Mouse (Mus musculus) forelimb bud, embryonic 11.5 days (tissue): ENCODE results near the gene Gm3591.
"Not testable (repeated sequence)": the region's sequence is repeated elsewhere in the genome, so short reads cannot be mapped to it uniquely, and the experiment has no call there.

ENCODE experiments used
- DNase-seq: peaks from one replicate; pipeline ENCODE4 v3.0.0-alpha.2; 2012; ENCODE audit warnings: low read depth, low spot score

The Gm3591 gene

DNA sequence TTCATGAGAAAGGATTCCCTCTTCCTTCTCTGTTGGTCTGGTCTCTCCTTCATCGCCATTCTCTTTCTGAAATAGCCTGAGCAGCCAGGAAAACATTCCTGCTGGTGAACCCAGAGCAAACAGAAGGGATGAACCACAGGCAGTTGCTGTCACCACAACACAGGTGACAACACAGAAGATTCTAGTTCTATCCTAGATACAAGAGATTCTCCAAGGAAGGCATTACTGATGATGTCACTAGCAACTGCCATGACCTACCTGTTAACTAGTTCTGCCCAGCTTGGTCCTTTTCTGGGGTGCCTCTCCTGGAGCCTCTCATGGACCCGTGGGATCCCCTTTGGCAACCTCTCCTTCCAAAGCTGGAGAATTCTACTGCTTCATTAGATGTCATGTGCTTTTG lies at the start of gene Gm3591:
Gm3591 (minus strand) TSS at position 101 of the 400 bp plus-strand sequence.
- not testable (repeated sequence) for DNase-seq

DNA sequence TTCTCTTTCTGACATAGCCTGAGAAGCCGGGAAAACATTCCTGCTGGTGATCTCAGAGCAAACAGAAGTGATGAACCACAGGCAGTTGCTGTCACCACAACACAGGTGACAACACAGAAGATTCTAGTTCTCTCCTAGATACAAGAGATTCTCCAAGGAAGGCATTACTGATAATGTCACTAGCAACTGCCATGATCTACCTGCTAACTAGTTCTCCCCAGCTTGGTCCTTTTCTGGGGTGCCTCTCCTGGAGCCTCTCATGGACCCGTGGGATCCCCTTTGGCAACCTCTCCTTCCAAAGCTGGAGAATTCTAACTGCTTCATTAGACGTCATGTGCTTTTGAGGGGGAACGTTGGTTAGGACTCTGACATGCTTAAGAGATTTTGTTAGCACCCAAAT lies 32.2 kb upstream of the Gm3591 start, which contains the start of gene Gm3594:
Gm3594 (minus strand) TSS at position 101 of the 400 bp plus-strand sequence.
- not testable (repeated sequence) for DNase-seq

DNA sequence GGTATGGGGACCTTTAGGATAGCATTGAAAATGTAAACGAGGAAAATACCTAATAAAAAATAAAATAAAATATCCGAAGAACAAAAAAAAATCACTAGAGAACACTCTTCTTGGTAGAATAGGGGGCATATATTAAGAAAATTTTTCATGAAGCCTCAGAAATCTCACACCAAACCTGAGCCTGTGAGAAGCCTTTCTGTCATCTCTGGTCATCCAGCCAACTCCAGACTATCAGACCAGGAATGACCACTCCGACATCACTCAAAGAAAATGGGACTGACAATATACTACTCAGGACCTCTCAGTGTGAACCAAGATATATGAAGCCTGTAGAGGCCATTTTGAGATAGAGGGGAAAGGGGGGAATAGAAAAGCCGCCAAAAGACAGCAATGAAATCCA lies 28.5 kb upstream of the Gm3591 start:
- DNase-seq: not testable (repeated sequence)

DNA sequence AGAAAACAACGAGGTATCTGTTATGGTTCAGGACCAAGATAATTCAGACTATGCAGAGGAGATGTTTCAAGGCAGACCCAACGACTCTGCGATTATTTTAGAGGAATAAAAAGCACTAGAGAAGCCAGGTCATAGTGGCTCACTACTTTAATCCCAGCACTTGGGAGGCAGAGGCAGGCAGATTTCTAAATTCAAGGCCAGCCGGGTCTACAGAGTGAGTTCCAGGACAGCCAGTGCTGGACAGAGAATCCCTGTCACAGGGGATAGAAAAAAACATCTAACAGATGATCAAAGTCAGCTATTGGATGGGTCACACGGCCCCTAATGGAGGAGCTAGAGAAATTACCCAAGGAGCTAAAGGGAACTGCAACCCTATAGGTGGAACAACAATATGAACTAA lies 27.9 kb upstream of the Gm3591 start:
- DNase-seq: not testable (repeated sequence)

DNA sequence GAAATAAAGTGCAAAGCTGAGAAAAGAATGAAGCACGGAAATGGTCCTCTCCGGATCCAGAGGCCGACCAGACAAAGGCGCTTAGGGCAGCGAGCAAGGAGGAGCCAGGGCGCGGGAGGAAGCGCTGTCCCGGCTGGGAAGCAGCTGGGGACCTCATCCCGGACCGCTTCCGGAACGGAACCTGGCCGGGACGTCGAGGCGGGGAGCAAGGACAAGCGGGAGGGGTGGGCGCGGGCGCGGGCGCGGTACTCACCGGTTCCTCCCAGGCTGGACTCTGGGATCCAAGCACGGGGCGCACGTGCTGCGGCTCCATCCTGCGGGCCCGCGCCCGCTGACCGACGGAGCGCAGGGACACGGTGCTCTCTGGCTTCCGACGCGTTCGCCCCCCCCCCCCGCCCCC lies 14.5 kb upstream of the Gm3591 start:
- not testable (repeated sequence) for DNase-seq

DNA sequence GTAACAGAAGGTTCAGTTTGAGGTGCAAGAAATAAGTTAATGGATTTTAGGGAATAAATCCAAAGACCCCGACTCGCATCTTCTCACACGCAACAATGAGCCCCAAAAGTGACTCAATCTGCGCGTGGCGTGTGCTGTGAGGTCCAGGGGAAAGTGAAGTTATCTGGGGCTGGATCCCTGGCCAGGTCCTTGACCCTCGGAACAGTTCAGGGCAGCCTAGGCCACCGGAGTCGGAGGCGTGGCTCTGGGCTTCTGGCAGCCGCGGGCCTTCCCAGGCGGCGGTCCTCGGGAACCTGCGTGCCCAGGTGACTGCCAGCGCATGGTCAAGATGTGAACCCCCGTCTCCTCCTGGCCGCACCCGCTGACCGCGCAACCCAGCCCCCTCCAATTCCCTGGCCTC lies 14.1 kb upstream of the Gm3591 start:
- not testable (repeated sequence) for DNase-seq

DNA sequence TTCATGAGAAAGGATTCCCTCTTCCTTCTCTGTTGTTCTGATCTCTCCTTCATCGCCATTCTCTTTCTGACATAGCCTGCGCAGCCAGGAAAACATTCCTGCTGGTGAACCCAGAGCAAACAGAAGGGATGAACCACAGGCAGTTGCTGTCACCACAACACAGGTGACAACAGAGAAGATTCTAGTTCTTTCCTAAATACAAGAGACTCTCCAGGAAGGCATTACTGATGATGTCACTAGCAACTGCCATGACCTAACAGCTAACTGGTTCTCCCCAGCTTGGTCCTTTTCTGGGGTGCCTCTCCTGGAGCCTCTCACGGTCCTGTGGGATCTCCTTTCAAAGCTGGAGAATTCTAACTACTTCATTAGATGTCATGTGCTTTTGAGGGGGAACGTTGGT lies 22.1 kb downstream of the Gm3591 start, which contains the start of gene Gm16440:
Gm16440 (minus strand) TSS at position 101 of the 400 bp plus-strand sequence.
- not testable (repeated sequence) for DNase-seq
